8 mouse cellular contexts compared by ENCODE assay signal in the genomic region with DNA sequence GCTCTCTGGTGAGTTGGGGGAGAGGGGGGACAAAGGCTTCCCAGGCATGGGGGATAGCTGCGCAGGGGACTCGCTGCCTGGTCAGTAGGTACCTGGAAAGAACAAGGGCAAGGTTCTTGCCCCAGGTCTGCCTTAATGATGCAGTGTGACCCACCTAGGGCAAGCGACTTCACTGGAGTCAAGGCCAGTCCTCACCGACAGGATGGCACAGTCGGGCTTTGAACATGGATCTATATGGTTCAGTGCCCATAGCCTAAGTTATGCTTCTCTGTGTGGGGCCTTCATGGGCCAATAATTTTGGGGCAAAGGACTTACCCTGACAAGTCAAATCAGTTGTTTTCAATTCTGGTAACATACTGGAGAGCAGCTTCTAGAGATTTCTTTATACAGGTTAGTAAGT. TPM values are rescaled to one million over a fixed set of nuclear protein-coding genes. Genes with fewer than 3 reads are reported as not detected.
DNase-seq lines count a peak whose midpoint lies in the region; ATAC-seq and TF ChIP-seq lines count a peak whose summit lies in the region.
"Had no signal": no experiment of that assay in that cellular context is flagged by ENCODE, and none has a peak within 500 bp of the region (broad histone marks: within the 10 kb centered on the region; RNA-seq: fewer than 3 reads in every experiment).

No protein-coding gene starts in this region.

- no peak for TF ChIP-seq CTCF in lung, postnatal 0 days (IDR thresholded peaks at IDR 0.05)

- peak overlapping the region; percentile 93 for H3K4me2 ChIP-seq in lung, postnatal 0 days (replicated peaks; ENCODE audit: low read depth, low read length)
- H3K4me2 ChIP-seq in forebrain, embryonic 14.5 days (ENCODE audit: low read length): peak overlapping the region; percentile 74
- peak overlapping the region; percentile 75 for H3K4me2 ChIP-seq in limb, embryonic 14.5 days (replicated peaks; ENCODE audit: low read depth, low read length, severe bottlenecking)
- peak overlapping the region; percentile 89 for H3K4me2 ChIP-seq in stomach, embryonic 15.5 days

- DNase-seq in lung, postnatal 0 days (ENCODE audit: low spot score): no peak
- no peak for DNase-seq in lung, adult 18-20 months
- DNase-seq in forebrain, embryonic 14.5 days (ENCODE audit: low spot score): no peak
- no peak for DNase-seq in limb, embryonic 14.5 days (ENCODE audit: low spot score)
- DNase-seq in spleen, postnatal 14 days (ENCODE audit: low spot score in 2 of 2): no peak

- TF ChIP-seq POLR2A in limb, embryonic 14.5 days (IDR thresholded peaks at IDR 0.05; ENCODE audit: borderline replicate concordance, extremely low read depth, insufficient read depth, insufficient read length): no peak

- H3K4me3 ChIP-seq in lung, postnatal 0 days (ENCODE audit: low read depth, low read length): peak overlapping the region; percentile 70
- peak overlapping the region; percentile 95 for H3K4me3 ChIP-seq in forebrain, embryonic 14.5 days (ENCODE audit: low read depth, low read length)
- peak overlapping the region; percentile 87 for H3K4me3 ChIP-seq in limb, embryonic 14.5 days (replicated peaks; ENCODE audit: low read length)
- peak overlapping the region; percentile 73 for H3K4me3 ChIP-seq in stomach, embryonic 15.5 days (replicated peaks)

- H3K27me3 ChIP-seq in lung, postnatal 0 days (replicated peaks; ENCODE audit: insufficient read depth, low read length): peaks cover 10% of the 10 kb centered on the region
- H3K27me3 ChIP-seq in forebrain, embryonic 14.5 days (replicated peaks; ENCODE audit: control insufficient read depth, insufficient read depth, low read length): no peaks in the 10 kb centered on the region
- H3K27me3 ChIP-seq in limb, embryonic 14.5 days (ENCODE audit: control insufficient read depth, insufficient read depth, low read length): no peaks in the 10 kb centered on the region
- H3K27me3 ChIP-seq in stomach, embryonic 15.5 days (replicated peaks): no peaks in the 10 kb centered on the region

- WGBS in lung, postnatal 0 days: 13% methylated on average over 5 of the region's 5 CpGs
- WGBS in forebrain, embryonic 14.5 days: 1% methylated on average over 5 of the region's 5 CpGs
- 3% methylated on average over 5 of the region's 5 CpGs for WGBS in limb, embryonic 14.5 days
- WGBS in stomach, embryonic 15.5 days: 5% methylated on average over 5 of the region's 5 CpGs

- no peak overlapping the region for H3K27ac ChIP-seq in lung, postnatal 0 days (ENCODE audit: low read length)
- H3K27ac ChIP-seq in forebrain, embryonic 14.5 days (ENCODE audit: low read depth, low read length): peak overlapping the region; percentile 99
- H3K27ac ChIP-seq in limb, embryonic 14.5 days (replicated peaks; ENCODE audit: low read depth, low read length): peak overlapping the region; percentile 93
- H3K27ac ChIP-seq in stomach, embryonic 15.5 days: no peak overlapping the region
- H3K27ac ChIP-seq: liver, embryonic 14.5 days had no signal

- no peaks in the 10 kb centered on the region for H3K9me3 ChIP-seq in lung, postnatal 0 days (ENCODE audit: low read length)
- H3K9me3 ChIP-seq in forebrain, embryonic 14.5 days (replicated peaks; ENCODE audit: control insufficient read depth, low read length): no peaks in the 10 kb centered on the region
- H3K9me3 ChIP-seq in limb, embryonic 14.5 days (ENCODE audit: control insufficient read depth, low read length): no peaks in the 10 kb centered on the region
- no peaks in the 10 kb centered on the region for H3K9me3 ChIP-seq in stomach, embryonic 15.5 days

- no peak; the same call in 1 of the 2 replicates for ATAC-seq in lung, postnatal 0 days
- ATAC-seq in forebrain, embryonic 14.5 days: no peak
- ATAC-seq in limb, embryonic 14.5 days (ENCODE audit: low FRiP score, low read depth): no peak
- no peak; the same call in 1 of the 2 replicates for ATAC-seq in stomach, embryonic 15.5 days (ENCODE audit: insufficient read depth, low FRiP score, low read depth)
- no peak for ATAC-seq in activated CD4-positive, CD25-positive, alpha-beta regulatory T cell, adult 4 months

- no peak for TF ChIP-seq EP300 in lung, postnatal 0 days (IDR thresholded peaks at IDR 0.05)

- no peak overlapping the region for H3K9ac ChIP-seq in lung, postnatal 0 days (replicated peaks; ENCODE audit: low read depth)
- peak overlapping the region; percentile 98 for H3K9ac ChIP-seq in forebrain, embryonic 14.5 days (ENCODE audit: low read length)
- H3K9ac ChIP-seq in limb, embryonic 14.5 days (ENCODE audit: low read depth, low read length, severe bottlenecking): peak overlapping the region; percentile 96
- no peak overlapping the region for H3K9ac ChIP-seq in stomach, embryonic 15.5 days
- H3K9ac ChIP-seq: liver, embryonic 14.5 days had no signal

- no peaks in the 10 kb centered on the region; the same call in 1 of the 2 replicates for H3K4me1 ChIP-seq in lung, postnatal 0 days (ENCODE audit: insufficient read depth, low read depth, low read length)
- peaks cover 21% of the 10 kb centered on the region for H3K4me1 ChIP-seq in forebrain, embryonic 14.5 days (ENCODE audit: control insufficient read depth, insufficient read depth, low read length)
- peaks cover 12% of the 10 kb centered on the region for H3K4me1 ChIP-seq in limb, embryonic 14.5 days (ENCODE audit: control insufficient read depth, insufficient read depth, low read length)
- no peaks in the 10 kb centered on the region for H3K4me1 ChIP-seq in stomach, embryonic 15.5 days

- no peaks in the 10 kb centered on the region for H3K36me3 ChIP-seq in lung, postnatal 0 days (ENCODE audit: insufficient read depth, low read length)
- no peaks in the 10 kb centered on the region for H3K36me3 ChIP-seq in forebrain, embryonic 14.5 days (ENCODE audit: control insufficient read depth, insufficient read depth, low read length)
- no peaks in the 10 kb centered on the region for H3K36me3 ChIP-seq in limb, embryonic 14.5 days (ENCODE audit: control insufficient read depth, insufficient read depth, low read length)
- no peaks in the 10 kb centered on the region for H3K36me3 ChIP-seq in stomach, embryonic 15.5 days

RNA-seq across cellular contexts. Expression of gene Hdgfl3, which starts 0.5 kb away (rescaled TPM):
- 6.1 and 6.4 TPM in 2 replicates for polyA plus RNA-seq in lung, postnatal 0 days (2015; fragmentation: Nextera tagmentation; extraction: Ambion mirVana)
- polyA plus RNA-seq in forebrain, embryonic 14.5 days (2014; fragmentation: Nextera tagmentation; extraction: Ambion mirVana): 62.2 and 62.3 TPM in 2 replicates
- 17.9 and 18.2 TPM in 2 replicates for polyA plus RNA-seq in limb, embryonic 14.5 days (2012; rRNA removed)
- 21.3 and 26.3 TPM in 2 replicates for polyA plus RNA-seq in limb, embryonic 14.5 days (2014; fragmentation: Nextera tagmentation; extraction: Ambion mirVana)
- polyA plus RNA-seq in stomach, embryonic 15.5 days (2015; fragmentation: Nextera tagmentation; extraction: Ambion mirVana): 12.0 and 12.4 TPM in 2 replicates
- 10 to 100 TPM in 1 of 2 experiments, 1 to 10 TPM in 1; 7.9 to 10.2 TPM for polyA plus RNA-seq in activated CD4-positive, CD25-positive, alpha-beta regulatory T cell, adult 4 months (2017; shearing (Covaris generic))

RNA-seq across cellular contexts. Expression of gene Bnc1, which starts 57.3 kb away (rescaled TPM):
- polyA plus RNA-seq in lung, postnatal 0 days (2015; fragmentation: Nextera tagmentation; extraction: Ambion mirVana): 0.58 and 0.61 TPM in 2 replicates
- polyA plus RNA-seq in forebrain, embryonic 14.5 days (2014; fragmentation: Nextera tagmentation; extraction: Ambion mirVana): 0.06 and 0.15 TPM in 2 replicates
- polyA plus RNA-seq in limb, embryonic 14.5 days (2012; rRNA removed): 1.9 and 2.5 TPM in 2 replicates
- polyA plus RNA-seq in limb, embryonic 14.5 days (2014; fragmentation: Nextera tagmentation; extraction: Ambion mirVana): 1.8 and 2.2 TPM in 2 replicates
- polyA plus RNA-seq in stomach, embryonic 15.5 days (2015; fragmentation: Nextera tagmentation; extraction: Ambion mirVana): 3.8 and 4.0 TPM in 2 replicates
- not detected for polyA plus RNA-seq in activated CD4-positive, CD25-positive, alpha-beta regulatory T cell, adult 4 months (2017; shearing (Covaris generic))

Comparison
In these comparisons a context has a peak if more than half of its experiments do, and no peak if none do; other contexts are left out.
1. H3K27ac ChIP-seq: peak in forebrain, embryonic 14.5 days (single experiment) and limb, embryonic 14.5 days (single experiment); none in lung, postnatal 0 days (single experiment) and stomach, embryonic 15.5 days (single experiment).
2. H3K9ac ChIP-seq: peak in forebrain, embryonic 14.5 days (single experiment) and limb, embryonic 14.5 days (single experiment); none in lung, postnatal 0 days (single experiment) and stomach, embryonic 15.5 days (single experiment).
3. Peak in every context shown above with its lines, with median percentiles within 50 percentile points of each other: H3K4me2 ChIP-seq and H3K4me3 ChIP-seq.